Mouse (Mus musculus) myocyte (in vitro differentiated cells): ENCODE data around the gene Lta. TPM values are rescaled to one million over a fixed set of nuclear protein-coding genes. Genes with fewer than 3 reads are reported as not detected.

Experiments used
- H3K27me3 ChIP-seq: one replicate; pipeline ENCODE4 v1.6.1; 2011; ENCODE audit not compliant: control insufficient read depth, insufficient read depth, insufficient read length
- H3K36me3 ChIP-seq: one replicate; pipeline ENCODE4 v1.6.1; 2011; ENCODE audit not compliant: control insufficient read depth, insufficient read depth
- H3K4me2 ChIP-seq: one replicate; pipeline ENCODE4 v1.6.1; 2011; ENCODE audit warnings: low read depth, control low read depth
- H3K4me3 ChIP-seq: one replicate; pipeline ENCODE4 v1.5.1; 2011; ENCODE audit warnings: mild to moderate bottlenecking, control low read depth, moderate library complexity
- H3K79me2 ChIP-seq: one replicate; pipeline ENCODE4 v1.6.1; 2011; ENCODE audit not compliant: control insufficient read depth, insufficient read depth
- H3ac ChIP-seq: one replicate; pipeline ENCODE4 v1.6.1; 2011; ENCODE audit not compliant: control insufficient read depth, insufficient read length
- CEBPB ChIP-seq: IDR thresholded peaks from 2 replicates; pipeline ENCODE4 v1.6.1; 2011; ENCODE audit warnings: mild to moderate bottlenecking, moderate library complexity; ENCODE audit not compliant: poor library complexity, insufficient read depth, severe bottlenecking
- E2F4 ChIP-seq: IDR thresholded peaks from one replicate; pipeline ENCODE4 v1.6.1; 2011; ENCODE audit warnings: mild to moderate bottlenecking, control low read depth, moderate library complexity; ENCODE audit not compliant: insufficient read depth
- MAX ChIP-seq: IDR thresholded peaks from one replicate; pipeline ENCODE4 v1.6.1; 2011; ENCODE audit warnings: low read depth, mild to moderate bottlenecking, control low read depth
- MYOD1 ChIP-seq, 3 experiments: IDR thresholded peaks; one replicate each; pipeline ENCODE4 v1.6.1; 2011; ENCODE audit warnings: control low read depth in 2 of 3, low read depth in 2 of 3, mild to moderate bottlenecking in 2 of 3, moderate library complexity in 1 of 3; ENCODE audit not compliant: insufficient read length in 2 of 3, control insufficient read depth in 1 of 3
- MYOG ChIP-seq, 3 experiments: IDR thresholded peaks; one replicate each; pipeline ENCODE4 v1.6.1; 2011; ENCODE audit warnings: control low read depth in 2 of 3, low read depth in 2 of 3, mild to moderate bottlenecking in 2 of 3; ENCODE audit not compliant: insufficient read length in 2 of 3, control insufficient read depth in 1 of 3, insufficient read depth in 1 of 3
- POLR2A ChIP-seq: IDR thresholded peaks from one replicate; pipeline ENCODE4 v1.6.1; 2011; ENCODE audit warnings: low read depth, mild to moderate bottlenecking, control low read depth, moderate library complexity; ENCODE audit not compliant: insufficient read length
- POLR2AphosphoS2 ChIP-seq: IDR thresholded peaks from one replicate; pipeline ENCODE4 v1.6.1; 2011; ENCODE audit warnings: low read depth, control low read depth; ENCODE audit not compliant: insufficient read length
- REST ChIP-seq: IDR thresholded peaks from one replicate; pipeline ENCODE4 v1.6.1; 2011; ENCODE audit warnings: mild to moderate bottlenecking, control low read depth, moderate library complexity; ENCODE audit not compliant: insufficient read depth, insufficient read length
- SRF ChIP-seq: IDR thresholded peaks from one replicate; pipeline ENCODE4 v1.6.1; 2011; ENCODE audit warnings: low read depth; ENCODE audit not compliant: control insufficient read depth, insufficient read length
- TCF12 ChIP-seq: IDR thresholded peaks from one replicate; pipeline ENCODE4 v1.6.1; 2011; ENCODE audit warnings: mild to moderate bottlenecking, control low read depth; ENCODE audit not compliant: poor library complexity, insufficient read depth, severe bottlenecking
- TCF3 ChIP-seq: IDR thresholded peaks from one replicate; pipeline ENCODE4 v1.6.1; 2011; ENCODE audit warnings: low read depth, control low read depth; ENCODE audit not compliant: insufficient read length
- USF1 ChIP-seq: IDR thresholded peaks from one replicate; pipeline ENCODE4 v1.6.1; 2011; ENCODE audit warnings: low read depth, mild to moderate bottlenecking, control low read depth, moderate library complexity
- polyA plus RNA-seq: library from polyadenylated mRNA; unstranded; fragments of >200 nt; fragmentation: generic; extraction: Trizol; gene quantifications from one replicate; pipeline ENCODE4 v1.2.1, GENCODE M21; 2012; ENCODE audit warnings: missing spikeins

The Lta gene
- polyA plus RNA-seq, 1 experiment = 0.26 TPM

GRCm38 (mm10) chr17:35198029-35198428 lies 7.1 kb downstream of the Lta start:
- H3K4me3 ChIP-seq = no peak overlapping the region
- H3ac ChIP-seq = no peak overlapping the region
- H3K79me2 ChIP-seq = no peaks in the 10 kb centered on the region
- H3K4me2 ChIP-seq = no peak overlapping the region
- no peaks in the 10 kb centered on the region for H3K27me3 ChIP-seq
- no peaks in the 10 kb centered on the region for H3K36me3 ChIP-seq
- TF ChIP-seq TCF12 (no peak), SRF (no peak), TCF3 (no peak), USF1 (no peak), POLR2A (no peak), E2F4 (no peak), MYOG (IDR thresholded peaks at IDR 0.05; ENCODE audit: control insufficient read depth in 1 of 3, insufficient read depth in 1 of 3, insufficient read length in 2 of 3, low read depth in 2 of 3) (no peak), MAX (no peak), REST (no peak), MYOD1 (IDR thresholded peaks at IDR 0.05; ENCODE audit: control insufficient read depth in 1 of 3, insufficient read length in 2 of 3, low read depth in 2 of 3) (no peak)

GRCm38 (mm10) chr17:35197126-35197525 lies 8.0 kb downstream of the Lta start:
- no peaks in the 10 kb centered on the region for H3K36me3 ChIP-seq
- H3K4me3 ChIP-seq = no peak overlapping the region
- no peaks in the 10 kb centered on the region for H3K79me2 ChIP-seq
- TF ChIP-seq SRF = no peak
- no peak for TF ChIP-seq TCF3
- TF ChIP-seq REST = no peak
- TF ChIP-seq MAX = no peak
- no peak for TF ChIP-seq MYOD1 (IDR thresholded peaks at IDR 0.05; ENCODE audit: control insufficient read depth in 1 of 3, insufficient read length in 2 of 3, low read depth in 2 of 3)
- no peak for TF ChIP-seq POLR2A
- no peak for TF ChIP-seq CEBPB
- H3K27me3 ChIP-seq = no peaks in the 10 kb centered on the region
- no peak overlapping the region for H3K4me2 ChIP-seq
- H3ac ChIP-seq = no peak overlapping the region

GRCm38 (mm10) chr17:35196321-35196641 lies 8.9 kb downstream of the Lta start:
- H3ac ChIP-seq = peak overlapping the region; percentile 45
- peak overlapping the region; percentile 87 for H3K4me2 ChIP-seq
- H3K36me3 ChIP-seq = no peaks in the 10 kb centered on the region
- peak in 1 of 3 experiments; percentile 19 for TF ChIP-seq MYOG (IDR thresholded peaks at IDR 0.05; ENCODE audit: control insufficient read depth in 1 of 3, insufficient read depth in 1 of 3, insufficient read length in 2 of 3, low read depth in 2 of 3)
- TF ChIP-seq E2F4 = no peak
- peak in 2 of 3 experiments; percentile 34 to 48 for TF ChIP-seq MYOD1 (IDR thresholded peaks at IDR 0.05; ENCODE audit: control insufficient read depth in 1 of 3, insufficient read length in 2 of 3, low read depth in 2 of 3)
- no peaks in the 10 kb centered on the region for H3K79me2 ChIP-seq
- no peaks in the 10 kb centered on the region for H3K27me3 ChIP-seq
- peak overlapping the region; percentile 16 for H3K4me3 ChIP-seq

GRCm38 (mm10) chr17:35195631-35196320 lies 9.4 kb downstream of the Lta start:
- H3K4me3 ChIP-seq = peak overlapping the region; percentile 16
- no peaks in the 10 kb centered on the region for H3K79me2 ChIP-seq
- peak overlapping the region; percentile 87 for H3K4me2 ChIP-seq
- H3K36me3 ChIP-seq = no peaks in the 10 kb centered on the region
- H3ac ChIP-seq = peak overlapping the region; percentile 45
- H3K27me3 ChIP-seq = no peaks in the 10 kb centered on the region
- TF ChIP-seq TCF3 (no peak), MYOD1 (IDR thresholded peaks at IDR 0.05; ENCODE audit: control insufficient read depth in 1 of 3, insufficient read length in 2 of 3, low read depth in 2 of 3) (peak in 1 of 3 experiments; percentile 16), MYOG (IDR thresholded peaks at IDR 0.05; ENCODE audit: control insufficient read depth in 1 of 3, insufficient read depth in 1 of 3, insufficient read length in 2 of 3, low read depth in 2 of 3) (peak in 2 of 3 experiments; percentile 8 to 34)

- Histone ChIP-seq H3K79me2 (no peaks in the 10 kb centered on the region), H3K36me3 (no peaks in the 10 kb centered on the region), H3K4me2 (peak overlapping the region; percentile 87), H3K27me3 (no peaks in the 10 kb centered on the region), H3K4me3 (peak overlapping the region; percentile 16), H3ac (peak overlapping the region; percentile 45)
- no peak for TF ChIP-seq POLR2A
- TF ChIP-seq MAX = no peak
- TF ChIP-seq SRF = no peak
- TF ChIP-seq USF1 = no peak
- no peak for TF ChIP-seq TCF3
- no peak for TF ChIP-seq MYOD1 (IDR thresholded peaks at IDR 0.05; ENCODE audit: control insufficient read depth in 1 of 3, insufficient read length in 2 of 3, low read depth in 2 of 3)
- TF ChIP-seq E2F4 = no peak
- no peak for TF ChIP-seq MYOG (IDR thresholded peaks at IDR 0.05; ENCODE audit: control insufficient read depth in 1 of 3, insufficient read depth in 1 of 3, insufficient read length in 2 of 3, low read depth in 2 of 3)
- no peak for TF ChIP-seq TCF12
- no peak for TF ChIP-seq POLR2AphosphoS2
- TF ChIP-seq CEBPB = no peak
- TF ChIP-seq REST = no peak
These were observed 10.1 kb downstream of the Lta start for GRCm38 (mm10) chr17:35194844-35195630.
